Mouse (Mus musculus): ENCODE measurements around the gene Kptn.

Gene Kptn

GRCm38 (mm10) chr7:16161302-16161701 lies 41.6 kb downstream of the Kptn start:
- no peak for DNase-seq (ENCODE audit: low spot score)

DNA sequence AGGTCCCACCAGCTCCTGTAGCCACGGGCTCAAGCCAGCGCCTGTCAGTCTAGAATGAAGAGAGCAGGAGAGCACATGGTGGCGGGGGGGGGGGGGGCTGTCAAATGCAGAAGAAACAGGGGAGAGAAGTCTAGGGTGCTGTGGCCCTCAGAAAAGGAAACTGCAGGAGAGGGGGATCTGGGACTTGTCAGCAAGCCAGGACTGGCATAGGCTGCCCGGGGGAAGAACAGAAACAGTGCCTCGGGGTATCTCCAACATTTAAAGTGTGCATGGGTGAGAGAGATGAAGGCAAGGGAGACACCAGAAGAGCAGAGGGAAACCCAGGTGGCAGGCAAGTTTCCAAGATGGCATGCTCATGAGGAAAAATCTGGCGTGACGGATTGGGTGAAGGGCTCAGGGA lies 42.3 kb downstream of the Kptn start:
- no peak for DNase-seq (ENCODE audit: low spot score)

- no peak for DNase-seq (ENCODE audit: low spot score)
These were observed 52.5 kb downstream of the Kptn start for GRCm38 (mm10) chr7:16172141-16172581.

DNA sequence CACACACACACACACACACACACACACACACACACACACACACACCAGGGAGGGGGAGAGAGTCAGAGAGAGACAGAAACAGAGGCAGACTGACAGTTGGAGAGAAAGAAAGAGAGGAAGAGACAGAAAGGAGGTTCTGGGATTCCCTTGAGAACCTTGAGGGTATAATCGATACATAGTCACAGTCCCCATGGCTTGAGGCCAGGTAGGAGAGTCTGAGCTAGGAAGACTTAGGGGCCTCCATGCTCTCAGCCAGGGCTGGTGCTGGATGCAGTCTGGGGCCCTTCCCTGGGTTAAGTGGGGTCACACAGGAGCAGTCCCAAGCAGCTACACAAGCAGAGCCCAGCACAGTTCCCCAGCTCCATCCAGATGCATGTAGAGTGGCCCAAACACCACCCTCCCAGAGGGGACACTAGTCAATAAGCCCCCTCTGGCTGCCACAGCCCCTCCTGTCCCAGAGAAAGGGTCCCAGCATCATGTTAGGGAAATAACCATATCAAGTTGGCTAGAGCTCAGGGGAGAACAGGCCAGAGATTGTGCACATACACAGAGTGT lies 53.0 kb downstream of the Kptn start:
- no peak for DNase-seq (ENCODE audit: low spot score)

DNA sequence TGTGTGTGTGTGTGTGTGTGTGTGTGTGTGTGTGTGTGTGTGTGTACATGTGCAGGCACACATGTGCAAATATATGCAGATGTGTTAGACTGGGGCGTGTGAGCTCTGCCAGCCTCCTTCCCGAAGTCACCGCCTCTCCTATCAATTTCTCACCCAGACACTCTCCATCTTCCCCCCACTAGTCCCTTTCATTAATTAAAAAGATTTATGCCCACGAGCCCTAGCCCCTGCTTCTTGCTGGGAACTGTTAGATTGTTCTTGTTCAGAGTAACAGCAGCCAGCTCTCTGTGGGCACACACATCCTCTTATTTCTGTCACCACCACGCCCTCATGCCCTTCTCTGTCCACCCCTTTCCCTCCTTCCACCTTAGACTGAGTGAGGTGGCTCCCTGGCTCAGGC lies 53.5 kb downstream of the Kptn start:
- no peak for DNase-seq (ENCODE audit: low spot score)

GRCm38 (mm10) chr7:16174597-16175541 lies 55.2 kb downstream of the Kptn start, which contains the start of gene Meis3:
TSS of gene Meis3 (plus strand) at chr7:16175090.
- DNase-seq (ENCODE audit: low spot score), result peak; percentile 69

DNA sequence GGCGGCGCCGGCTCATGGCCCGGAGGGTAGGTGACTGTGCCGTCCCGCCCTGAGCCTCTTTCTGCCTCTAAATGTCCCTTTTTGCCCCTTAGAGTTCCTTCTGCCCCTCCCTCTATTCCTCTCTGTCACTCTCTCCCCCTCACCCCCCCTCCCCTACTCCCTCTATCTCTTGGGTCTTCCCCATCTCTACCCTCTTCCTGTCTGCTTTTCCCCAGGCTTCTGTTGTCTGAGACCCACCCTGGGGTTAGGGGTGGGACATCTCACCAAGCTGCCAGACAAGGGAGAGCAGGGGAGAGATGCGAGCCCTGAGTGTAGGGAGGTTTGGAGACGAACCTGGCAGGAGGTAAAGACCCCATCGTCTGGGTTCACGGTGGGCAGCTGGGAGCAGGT lies 55.8 kb downstream of the Kptn start:
- no peak for DNase-seq (ENCODE audit: low spot score)
